Mouse (Mus musculus): ENCODE results near the gene Btg1.
A peak's percentile ranks its signal among the peaks of the same experiment; 100 is the strongest.

The Btg1 gene

DNA sequence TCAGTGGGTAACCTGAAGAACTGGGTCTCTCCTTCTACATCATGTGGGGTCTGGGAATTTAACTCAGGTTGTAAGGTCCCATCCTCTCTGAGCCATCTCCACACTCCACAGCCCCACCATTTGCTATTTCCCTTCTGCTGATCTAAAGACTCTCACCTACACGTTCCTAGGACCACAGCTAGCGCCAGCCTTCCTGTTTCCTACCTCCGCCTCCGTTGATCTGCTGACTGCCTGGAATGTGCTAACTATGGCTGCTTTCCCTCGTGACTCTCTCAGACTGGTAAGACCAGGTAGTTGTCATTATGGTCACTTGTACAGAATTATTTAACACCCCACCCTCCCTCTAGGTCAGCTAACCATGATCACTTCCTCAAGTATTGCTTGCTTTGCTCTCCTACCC is 13.3 kb downstream of the Btg1 start:
- DNase-seq (ENCODE audit: low read depth, low spot score), result no peak

DNA sequence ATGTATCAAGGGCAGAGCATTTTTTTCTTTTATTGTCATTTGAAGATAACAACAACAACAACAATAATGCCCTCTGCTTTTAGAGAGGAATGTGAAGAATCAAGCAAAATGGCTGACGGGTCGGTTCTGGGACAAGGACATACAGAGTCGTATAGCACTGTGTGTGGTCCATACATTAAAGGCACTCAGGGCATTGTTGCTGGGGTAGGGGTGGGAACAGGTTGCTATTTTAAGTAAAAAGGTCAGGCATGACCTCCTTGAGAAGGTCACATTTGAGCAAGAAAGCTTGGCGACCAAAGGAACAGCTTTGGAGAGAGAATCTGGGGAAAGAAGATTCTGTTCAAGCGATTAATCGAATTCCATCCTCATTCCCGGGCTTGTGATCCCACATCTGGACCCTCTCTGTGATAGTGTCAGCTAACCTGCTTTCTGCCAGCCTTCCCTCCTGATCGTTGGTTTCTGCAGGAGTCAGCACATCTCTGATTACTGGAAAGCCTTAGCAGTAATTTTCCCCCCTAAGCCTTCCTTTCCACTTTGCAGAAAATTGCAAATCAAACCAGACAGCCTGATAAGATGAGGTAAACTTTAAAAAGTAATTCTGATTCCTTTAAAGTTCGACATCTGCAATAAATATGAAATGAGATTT is 14.4 kb downstream of the Btg1 start:
- DNase-seq (ENCODE audit: low read depth, low spot score), result no peak

DNA sequence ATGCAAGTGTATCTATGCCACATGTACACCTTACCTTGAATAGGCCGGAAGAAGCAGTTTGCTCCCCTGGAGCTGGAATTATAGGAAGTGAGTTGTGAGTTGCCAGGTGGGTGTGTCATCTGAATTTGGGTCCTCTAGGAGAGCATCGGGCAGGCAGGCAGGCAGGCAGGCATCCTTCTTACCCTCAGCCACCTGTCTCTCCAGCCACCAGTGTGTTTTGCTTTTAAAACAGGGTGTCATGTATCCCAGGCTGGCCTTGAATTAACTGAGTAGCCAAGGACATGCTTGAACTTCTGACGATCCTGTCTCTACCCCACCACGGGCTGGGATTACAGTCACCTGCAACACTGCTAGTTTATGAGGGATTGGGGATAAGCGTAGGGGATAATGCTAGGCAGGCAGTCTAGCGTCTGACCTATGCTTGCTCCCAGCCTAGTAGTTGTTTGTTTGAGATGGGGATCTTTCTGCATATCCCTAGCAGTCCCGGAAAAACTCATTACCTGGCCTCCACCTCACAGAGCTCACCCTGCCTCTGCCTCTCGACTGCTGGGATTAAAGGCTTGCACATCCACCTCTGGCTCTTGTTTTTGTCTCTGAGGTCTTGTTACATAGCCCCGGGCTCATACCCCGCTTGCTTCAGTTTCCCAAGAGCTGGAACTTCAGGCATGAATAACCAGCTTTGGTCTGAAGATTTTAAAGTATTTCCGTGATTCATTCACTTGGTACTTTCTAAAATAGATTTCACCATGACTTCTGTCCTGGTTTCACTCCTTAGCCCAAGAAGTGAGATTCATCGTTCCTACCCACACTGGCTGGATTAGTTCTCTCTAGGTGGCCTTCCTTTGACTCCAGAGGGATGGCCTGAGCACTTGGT is 15.7 kb downstream of the Btg1 start:
- peak; percentile 87 for DNase-seq (ENCODE audit: low read depth, low spot score)

DNA sequence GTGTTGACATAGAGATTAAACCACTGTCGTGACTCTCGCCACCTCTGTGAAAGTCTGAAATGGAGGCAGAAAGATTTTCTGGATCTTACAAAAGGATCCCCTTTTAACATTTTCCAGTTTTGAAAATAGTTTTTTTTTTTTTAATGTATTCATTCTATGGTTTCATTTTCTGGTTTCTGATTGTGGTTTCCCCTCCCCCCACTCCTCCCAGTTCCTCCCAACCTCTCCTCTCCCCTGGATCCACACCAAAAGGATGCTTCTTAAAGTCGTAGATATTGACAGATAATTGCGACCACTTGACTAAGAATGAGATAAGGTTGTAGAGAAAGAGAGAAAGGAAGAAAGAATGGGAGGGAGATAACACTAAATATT is 16.3 kb downstream of the Btg1 start:
- no peak for DNase-seq (ENCODE audit: low read depth, low spot score)

DNA sequence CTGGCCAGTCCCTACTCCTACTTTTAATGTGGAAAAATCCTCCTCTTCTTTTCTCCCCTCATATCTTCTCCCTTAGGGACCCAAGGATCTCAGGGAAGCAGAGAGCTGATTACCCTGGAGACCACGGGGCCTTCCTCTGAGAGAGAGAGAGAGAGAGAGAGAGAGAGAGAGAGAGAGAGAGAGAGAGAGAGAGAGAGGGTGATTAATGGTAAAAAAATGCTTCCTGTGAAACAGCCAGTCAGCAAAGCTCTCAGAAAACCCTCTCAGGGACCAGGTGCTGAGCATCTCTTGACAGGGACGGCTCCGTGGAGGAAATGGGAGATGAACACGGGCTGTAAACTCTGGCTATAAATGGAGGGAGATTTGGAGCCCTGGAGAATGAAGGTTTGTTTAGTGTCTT is 18.7 kb downstream of the Btg1 start:
- peak; percentile 54 for DNase-seq (ENCODE audit: low read depth, low spot score)

DNA sequence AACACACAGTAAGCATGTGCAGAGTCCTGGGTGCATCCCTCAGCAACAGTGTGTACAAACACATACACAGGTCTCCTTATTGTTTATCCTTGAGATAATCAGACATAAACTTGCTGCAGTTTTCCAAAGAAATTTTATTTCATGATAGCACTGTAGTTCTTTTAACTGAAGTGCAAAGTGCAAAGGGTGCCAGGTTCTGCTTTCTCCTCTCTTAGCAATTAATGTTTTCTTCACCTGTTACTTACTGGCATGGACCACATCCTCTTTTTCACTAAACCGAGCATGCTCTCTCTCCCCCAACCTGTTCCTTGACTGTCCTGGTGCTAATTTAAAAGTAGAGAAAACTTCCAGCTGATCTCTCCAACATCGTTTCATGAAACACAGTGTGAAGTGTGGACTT is 21.7 kb downstream of the Btg1 start:
- no peak for DNase-seq (ENCODE audit: low read depth, low spot score)

DNA sequence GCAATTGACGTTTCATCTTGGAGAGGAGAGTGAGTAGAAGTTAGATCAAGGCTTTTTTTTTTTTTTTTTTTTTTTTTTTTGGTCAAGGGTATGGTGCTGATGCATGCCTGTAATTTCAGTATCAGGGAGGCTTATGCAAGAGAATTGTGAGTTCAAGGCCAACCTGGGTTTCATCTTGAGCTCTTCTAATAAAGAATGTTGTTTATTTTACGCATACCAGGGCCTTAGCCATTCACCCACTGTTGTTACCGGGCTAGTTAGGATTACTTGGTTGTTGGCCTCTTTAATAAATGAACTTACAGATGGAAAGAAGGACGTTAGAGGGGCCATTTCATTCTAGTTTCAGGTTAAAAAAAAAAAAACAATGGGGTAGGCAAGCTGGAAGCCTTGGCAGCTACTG is 25.2 kb downstream of the Btg1 start:
- no peak for DNase-seq (ENCODE audit: low read depth, low spot score)

DNA sequence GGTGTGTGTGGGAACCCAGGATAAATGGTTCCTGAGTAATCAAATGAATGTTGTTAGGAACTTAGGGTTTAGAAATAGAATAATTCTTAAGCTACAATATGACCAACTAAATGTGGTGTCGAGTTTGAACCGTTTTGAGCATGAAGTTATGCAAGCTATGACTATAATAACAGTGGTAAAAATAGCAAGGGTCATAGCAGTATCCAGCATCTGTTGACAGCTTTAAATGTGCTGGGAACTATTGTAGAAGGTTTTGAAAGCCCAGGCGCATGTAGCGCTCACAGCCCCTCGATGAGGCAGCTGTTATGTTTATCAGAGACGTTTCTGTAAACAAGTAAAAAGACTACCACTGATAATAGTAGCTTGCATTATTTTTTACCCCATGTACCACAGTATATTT is 25.9 kb downstream of the Btg1 start:
- no peak for DNase-seq (ENCODE audit: low read depth, low spot score)

DNA sequence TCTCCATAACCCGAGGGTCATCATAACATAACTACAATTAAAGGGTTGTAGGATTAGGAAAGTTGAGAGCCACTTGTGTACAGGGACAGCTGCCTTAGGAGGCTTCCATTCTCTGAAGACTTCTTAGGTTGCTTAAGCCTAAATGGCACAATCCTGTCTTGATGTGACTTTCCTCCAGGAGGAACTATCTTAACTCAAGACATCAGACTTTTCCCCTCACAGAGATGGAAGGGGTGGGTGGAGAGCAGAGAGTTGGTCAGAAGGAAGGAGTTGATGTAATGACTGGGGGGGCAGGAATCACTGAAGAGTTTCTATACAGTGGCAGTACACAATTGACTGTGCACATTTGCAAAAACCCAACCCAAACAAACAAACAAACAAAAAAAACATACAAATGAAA is 28.4 kb downstream of the Btg1 start:
- no peak for DNase-seq (ENCODE audit: low read depth, low spot score)

DNA sequence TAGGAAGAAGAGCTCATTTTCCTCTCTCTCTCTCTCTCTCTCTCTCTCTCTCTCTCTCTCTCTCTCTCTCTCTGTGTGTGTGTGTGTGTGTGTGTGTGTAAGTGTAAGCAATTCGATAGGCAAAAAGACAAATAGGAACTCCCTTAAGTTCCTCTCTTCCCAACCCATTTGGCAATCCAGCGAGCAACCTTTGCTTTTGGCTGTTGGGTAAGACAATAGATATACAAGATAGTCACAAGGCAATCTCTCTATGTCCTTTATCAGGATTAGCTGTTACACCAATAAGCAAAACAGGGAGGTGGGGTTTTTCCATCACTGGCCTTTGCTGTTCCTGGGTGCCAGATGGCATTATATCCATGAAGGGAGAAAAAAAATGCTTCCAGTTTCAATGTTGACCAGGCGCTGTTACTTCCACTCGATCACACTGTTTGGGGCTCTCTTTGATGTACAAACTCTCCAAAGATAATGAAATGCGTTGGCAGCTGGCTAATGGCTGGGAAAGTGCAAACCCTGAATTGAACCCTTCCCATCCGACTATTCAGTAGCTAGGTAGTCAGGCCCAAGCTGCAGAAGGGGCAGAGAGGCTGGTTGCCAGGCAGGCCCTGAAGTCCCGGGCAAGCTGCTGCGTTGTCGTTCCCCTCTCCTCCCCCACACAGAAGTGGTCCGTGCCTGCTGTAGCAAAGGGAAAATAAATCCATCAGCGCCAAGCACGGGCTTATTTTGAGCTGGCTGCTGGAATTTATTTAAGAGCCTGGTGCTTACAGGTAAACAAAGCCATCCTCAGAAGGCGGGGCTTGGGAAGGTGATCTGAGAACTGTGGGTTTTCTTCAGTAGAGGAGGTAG is 29.4 kb downstream of the Btg1 start:
- DNase-seq (ENCODE audit: low read depth, low spot score), result no peak

DNA sequence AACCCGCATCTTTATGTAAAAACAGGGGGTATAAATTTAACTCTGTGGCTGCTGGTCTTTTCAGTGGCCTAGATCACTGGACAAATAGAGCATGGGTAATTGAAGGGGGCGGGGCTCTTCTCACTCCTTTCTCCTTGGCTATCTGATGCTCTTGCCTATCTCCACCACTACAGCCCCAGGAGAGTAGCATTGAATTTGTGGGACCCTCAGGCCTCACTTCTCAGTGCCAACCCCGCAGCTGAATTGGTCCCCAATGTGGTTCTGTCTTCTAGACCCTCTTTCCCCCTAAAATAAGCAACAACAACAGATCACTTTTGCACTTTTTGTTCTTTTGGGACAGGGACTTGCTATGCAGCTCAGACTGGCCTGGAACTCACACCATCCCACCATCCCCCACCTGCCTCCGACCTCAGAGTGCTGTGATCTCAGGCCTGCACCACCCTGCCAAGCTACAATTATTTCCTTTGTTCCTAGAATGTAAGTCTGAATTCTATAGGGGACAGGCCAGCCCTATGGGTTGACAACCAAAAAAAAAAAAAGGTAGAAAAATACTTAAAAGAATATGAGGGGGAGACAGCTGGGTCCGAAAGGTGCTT is 30.2 kb downstream of the Btg1 start:
- no peak for DNase-seq (ENCODE audit: low read depth, low spot score)

DNA sequence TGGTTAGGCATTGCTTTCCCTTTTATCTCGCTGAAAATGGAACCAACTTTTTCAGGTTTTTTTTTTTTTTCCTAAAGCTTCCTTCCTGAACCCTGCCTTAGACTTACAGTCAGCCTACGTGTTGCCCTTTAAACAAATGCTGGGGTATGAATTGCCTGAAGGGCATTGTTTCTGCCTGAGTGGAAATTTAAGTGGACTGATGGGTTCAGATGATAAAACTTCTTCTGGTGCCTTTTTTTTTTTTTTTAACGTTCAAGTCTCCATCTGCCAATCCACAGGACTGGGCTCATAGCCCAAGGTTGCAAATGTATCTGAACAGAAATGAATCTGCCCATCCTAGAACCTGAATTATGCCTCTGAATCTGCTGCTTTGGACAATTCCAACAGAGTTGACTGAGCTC is 31.4 kb downstream of the Btg1 start:
- DNase-seq (ENCODE audit: low read depth, low spot score), result peak; percentile 71

DNA sequence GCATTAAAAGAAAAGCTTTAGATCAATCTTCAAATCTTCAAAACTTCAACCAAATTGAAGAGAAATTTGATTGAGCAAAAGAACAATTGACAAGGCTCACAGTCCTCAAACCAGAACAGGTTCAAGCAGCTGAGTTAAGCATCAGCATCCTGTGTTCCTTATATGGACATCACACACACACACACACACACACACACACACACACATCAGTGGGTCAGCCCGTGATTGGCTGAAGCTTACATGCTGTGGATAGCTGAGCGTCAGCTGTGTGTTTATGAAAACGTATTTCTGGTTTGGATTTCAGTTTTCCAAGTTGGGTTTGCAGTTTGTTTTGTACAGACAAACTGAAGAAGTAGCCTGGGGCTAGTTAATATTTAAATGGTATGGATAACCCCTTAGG is 32.7 kb downstream of the Btg1 start:
- DNase-seq (ENCODE audit: low read depth, low spot score), result no peak

DNA sequence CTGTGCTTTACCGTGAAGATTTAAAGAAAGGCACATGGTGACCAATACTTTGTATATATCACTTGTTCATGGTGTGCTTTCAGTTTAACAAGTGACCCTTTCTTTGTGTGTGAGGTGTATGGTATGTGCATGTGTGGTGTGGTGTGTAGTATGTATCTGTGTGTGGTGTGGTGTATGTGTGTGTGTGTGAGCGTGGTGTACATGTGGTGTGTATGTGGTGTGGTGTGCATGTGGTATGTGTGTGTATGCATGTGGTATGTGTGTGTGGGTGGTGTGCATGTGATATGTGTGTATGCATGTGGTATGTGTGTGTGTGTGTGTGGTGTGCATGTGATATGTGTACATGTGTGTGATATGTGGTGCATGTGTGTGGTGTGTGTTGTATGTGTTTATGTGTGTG is 35.6 kb downstream of the Btg1 start:
- no peak for DNase-seq (ENCODE audit: low read depth, low spot score)

DNA sequence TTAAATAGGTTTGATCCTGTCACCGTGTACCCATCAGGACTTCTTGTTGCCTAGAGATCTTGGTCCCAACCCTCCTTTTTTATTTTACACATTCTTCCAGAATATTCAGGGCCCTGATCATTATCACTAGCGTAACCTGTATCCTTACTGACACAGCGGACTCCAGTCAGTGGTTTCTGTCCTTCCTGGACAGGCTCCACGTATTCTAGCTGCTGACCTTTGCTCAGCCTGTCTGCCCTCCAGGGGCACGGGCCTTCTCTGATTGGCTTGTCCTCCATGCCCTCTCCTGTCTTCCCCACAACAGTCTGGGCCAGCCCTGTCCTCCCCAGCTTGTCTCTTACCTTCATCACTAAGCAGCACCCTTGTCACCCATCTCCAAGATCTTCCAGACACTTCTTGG is 36.2 kb downstream of the Btg1 start:
- DNase-seq (ENCODE audit: low read depth, low spot score), result no peak

DNA sequence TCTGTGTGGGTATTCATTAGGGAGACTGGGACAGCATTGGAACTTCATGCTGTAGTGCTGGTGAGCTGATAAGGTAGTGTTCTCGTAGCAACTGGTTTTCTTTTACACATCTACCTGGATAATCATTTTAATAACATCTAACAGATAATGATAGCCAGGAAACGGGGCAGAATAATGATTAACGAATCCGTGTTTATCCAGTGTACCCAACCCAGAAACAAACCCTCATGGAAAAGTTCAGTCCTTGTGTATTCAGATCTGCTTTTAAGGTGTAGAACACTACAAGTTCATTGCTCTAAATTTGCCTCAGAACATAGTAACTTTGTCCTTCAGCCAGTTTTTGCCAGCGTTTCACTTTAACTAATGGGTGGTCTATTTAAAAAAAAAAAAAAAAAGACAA is 37.3 kb downstream of the Btg1 start:
- no peak for DNase-seq (ENCODE audit: low read depth, low spot score)

DNA sequence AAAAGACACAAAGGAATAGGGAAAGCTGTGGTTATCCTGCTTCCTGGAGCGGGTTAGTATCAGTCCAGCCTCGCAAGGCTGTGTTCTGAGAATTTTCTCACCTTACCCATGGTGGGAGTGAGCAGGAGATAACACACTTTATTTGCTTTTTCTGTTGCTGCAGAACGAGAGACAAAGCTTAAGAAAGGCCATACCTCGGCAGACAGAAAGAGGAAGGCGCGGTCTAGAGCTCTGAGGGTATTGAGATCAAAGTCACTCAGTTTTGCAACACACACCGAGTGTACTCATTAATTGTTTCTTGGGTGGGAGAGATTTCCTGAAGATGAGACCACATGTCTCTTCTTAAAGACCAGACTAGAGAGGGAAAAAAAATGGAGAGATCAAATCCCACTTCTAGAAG is 37.8 kb downstream of the Btg1 start:
- DNase-seq (ENCODE audit: low read depth, low spot score), result no peak

DNA sequence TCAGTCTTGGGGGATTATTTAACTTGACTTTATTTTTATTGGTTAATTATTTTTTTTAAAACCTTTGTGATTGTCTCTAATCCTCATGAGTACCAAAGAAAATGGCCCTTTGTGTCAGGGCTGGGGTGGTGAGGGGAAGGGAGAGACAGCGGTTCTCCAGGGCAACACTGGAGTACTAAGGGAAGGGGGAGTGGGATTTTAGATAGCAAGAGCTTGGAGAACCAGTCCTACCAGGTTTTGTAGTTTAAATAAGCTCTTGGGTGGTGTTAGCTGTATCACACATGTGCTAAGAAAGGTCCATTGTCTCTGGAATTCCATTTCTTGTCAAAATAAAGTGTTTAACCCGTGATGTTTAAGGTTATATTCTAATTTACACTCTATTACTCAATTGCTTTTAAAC is 38.3 kb downstream of the Btg1 start:
- DNase-seq (ENCODE audit: low read depth, low spot score), result no peak

DNA sequence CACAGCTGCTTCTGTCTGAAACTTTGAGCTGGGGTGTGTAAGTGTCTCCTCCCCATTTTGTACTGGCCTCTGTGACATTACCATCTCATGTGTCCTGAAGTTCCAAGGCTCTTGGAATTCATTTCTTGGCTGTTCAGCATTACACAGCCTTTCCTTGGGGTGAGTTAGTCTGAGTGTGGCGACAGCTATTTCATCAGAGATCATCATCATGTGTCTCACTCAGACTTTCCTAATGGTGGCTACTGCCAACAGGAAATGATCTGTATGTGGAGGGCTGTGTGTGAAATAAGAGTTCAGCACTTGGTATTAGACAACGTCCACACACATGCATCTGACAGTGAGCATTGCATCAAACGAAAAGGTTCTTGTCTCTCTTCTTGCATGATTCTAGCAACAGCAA is 39.4 kb downstream of the Btg1 start:
- DNase-seq (ENCODE audit: low read depth, low spot score), result peak; percentile 70

DNA sequence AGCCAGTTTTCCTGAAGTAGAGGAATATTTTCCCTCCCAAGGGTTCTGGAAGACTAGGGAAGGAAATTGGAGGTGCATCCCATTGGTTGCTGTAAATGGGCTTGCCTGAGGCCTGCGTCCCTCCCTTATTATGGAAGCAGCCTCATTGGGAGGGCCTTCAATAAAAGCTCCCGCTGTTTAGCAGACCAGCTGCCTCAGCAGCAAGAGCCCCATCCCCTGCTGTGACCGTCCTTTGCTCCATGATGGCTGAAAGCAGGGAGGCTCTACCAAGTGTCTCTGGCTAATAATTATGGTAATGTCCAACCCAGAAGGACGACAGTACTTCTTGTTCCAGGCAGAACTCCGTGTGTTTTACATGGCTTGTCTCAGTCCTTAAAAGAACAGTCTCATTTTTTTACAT is 42.1 kb downstream of the Btg1 start:
- DNase-seq (ENCODE audit: low read depth, low spot score), result no peak

DNA sequence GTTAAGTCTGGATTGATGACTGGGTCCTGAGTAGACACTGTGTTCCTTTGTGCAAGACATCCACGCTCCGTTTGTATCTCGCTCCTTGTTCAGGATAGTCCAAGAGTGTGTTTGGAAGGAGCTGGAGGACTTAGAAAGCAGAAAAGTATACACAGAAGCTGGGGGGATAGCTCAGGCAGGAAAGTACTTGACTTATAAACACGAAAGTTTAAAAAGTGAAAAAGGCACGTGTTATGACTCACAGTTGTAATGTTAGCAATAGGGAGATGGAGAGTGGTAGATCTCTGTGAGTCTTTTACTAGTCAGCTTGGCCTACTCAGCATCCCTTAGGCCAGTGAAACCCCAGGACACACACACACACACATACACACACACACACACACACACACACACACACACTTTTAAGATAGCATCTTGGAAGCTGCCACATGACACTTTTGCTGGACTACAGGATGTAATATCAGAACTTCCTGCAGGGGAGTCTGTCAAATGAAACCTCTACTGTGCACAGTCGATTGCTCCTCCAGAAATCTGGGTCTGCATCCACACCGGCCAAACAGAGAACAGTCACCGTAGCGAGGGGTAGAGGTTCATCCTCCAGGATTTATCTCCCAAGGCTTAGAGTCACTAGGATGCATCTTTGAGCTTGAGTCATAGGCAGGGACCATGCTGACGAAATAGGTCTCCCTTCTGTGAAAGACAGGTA is 43.6 kb downstream of the Btg1 start:
- peak; percentile 20 for DNase-seq (ENCODE audit: low read depth, low spot score)

DNA sequence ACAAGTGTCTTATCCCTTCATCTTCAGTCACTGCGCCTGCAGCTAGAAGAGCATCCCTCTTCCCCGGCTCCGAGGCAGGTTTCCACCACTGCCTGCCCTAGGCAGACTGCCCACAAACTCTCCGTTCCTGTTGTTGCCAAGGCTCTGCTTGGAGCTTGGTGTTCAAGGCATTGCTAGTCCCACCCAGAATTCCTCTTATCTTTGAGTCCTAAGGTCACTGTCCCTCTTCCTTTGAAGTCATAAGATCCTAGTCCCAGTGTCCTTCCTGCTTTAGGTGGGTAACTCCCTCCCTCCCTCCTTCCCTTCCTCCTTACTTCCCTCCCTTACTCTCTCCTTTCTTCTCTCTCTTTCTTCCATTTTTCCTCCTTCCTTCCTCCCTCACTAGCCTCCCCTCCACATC is 46.2 kb downstream of the Btg1 start:
- no peak for DNase-seq (ENCODE audit: low read depth, low spot score)

Measured in 3T3-L1 (cell line).